Mouse (Mus musculus) forebrain, embryonic 16.5 days (tissue): Measurements from ENCODE around the gene Iqcc. TPM values are rescaled to one million over a fixed set of nuclear protein-coding genes. Genes with fewer than 3 reads are reported as not detected.

Experiments used
- ATAC-seq: fragments of 200-750 bp; cut with Nextera tagmentation; 2 replicates; pipeline ENCODE4 v1.8.0; 2017; ENCODE audit warnings: mild to moderate bottlenecking, moderate library complexity
- H3K27ac ChIP-seq: fragments of 300-500 bp; sonication (generic); 2 replicates; pipeline ENCODE4 v1.5.1; 2014; ENCODE audit warnings: low read length, control low read depth
- H3K27me3 ChIP-seq: fragments of 300-500 bp; sonication (generic); replicated peaks from 2 replicates; pipeline ENCODE4 v1.6.1; 2014; ENCODE audit warnings: low read length; ENCODE audit not compliant: control insufficient read depth, insufficient read depth
- H3K36me3 ChIP-seq: fragments of 300-500 bp; sonication (generic); 2 replicates; pipeline ENCODE4 v1.6.1; 2014; ENCODE audit not compliant: control insufficient read depth, insufficient read depth
- H3K4me1 ChIP-seq: fragments of 300-500 bp; sonication (generic); replicated peaks from 2 replicates; pipeline ENCODE4 v1.6.1; 2014; ENCODE audit warnings: low read length; ENCODE audit not compliant: control insufficient read depth, insufficient read depth
- H3K4me2 ChIP-seq: fragments of 300-500 bp; sonication (generic); 2 replicates; pipeline ENCODE4 v1.6.1; 2014; ENCODE audit warnings: mild to moderate bottlenecking, low read length, control low read depth
- H3K4me3 ChIP-seq: fragments of 300-500 bp; sonication (generic); replicated peaks from 2 replicates; pipeline ENCODE4 v1.5.1; 2014; ENCODE audit warnings: mild to moderate bottlenecking, low read length, control low read depth
- H3K9ac ChIP-seq: fragments of 300-500 bp; sonication (generic); replicated peaks from 2 replicates; pipeline ENCODE4 v1.6.1; 2014; ENCODE audit warnings: low read depth, low read length, control low read depth
- H3K9me3 ChIP-seq: fragments of 300-500 bp; sonication (generic); 2 replicates; pipeline ENCODE4 v1.6.1; 2016; ENCODE audit warnings: low read length; ENCODE audit not compliant: control insufficient read depth
- WGBS: fragments of 180-500 bp; shearing (Covaris S2); extraction: QIAGEN DNeasy Blood & Tissue Kit; methylation state at CpG from one replicate; pipeline ENCODE4 v1.1.7; 2014; 5-methylcytosine and 5-hydroxymethylcytosine counted together
- polyA plus RNA-seq: library from polyadenylated mRNA; unstranded; fragments of >200 nt; fragmentation: Nextera tagmentation; extraction: Ambion mirVana; gene quantifications from 2 replicates; pipeline ENCODE4 v1.2.1, GENCODE M21; 2015

The Iqcc gene
- polyA plus RNA-seq, 1 experiment from 2014 or later = 37.0 TPM

DNA sequence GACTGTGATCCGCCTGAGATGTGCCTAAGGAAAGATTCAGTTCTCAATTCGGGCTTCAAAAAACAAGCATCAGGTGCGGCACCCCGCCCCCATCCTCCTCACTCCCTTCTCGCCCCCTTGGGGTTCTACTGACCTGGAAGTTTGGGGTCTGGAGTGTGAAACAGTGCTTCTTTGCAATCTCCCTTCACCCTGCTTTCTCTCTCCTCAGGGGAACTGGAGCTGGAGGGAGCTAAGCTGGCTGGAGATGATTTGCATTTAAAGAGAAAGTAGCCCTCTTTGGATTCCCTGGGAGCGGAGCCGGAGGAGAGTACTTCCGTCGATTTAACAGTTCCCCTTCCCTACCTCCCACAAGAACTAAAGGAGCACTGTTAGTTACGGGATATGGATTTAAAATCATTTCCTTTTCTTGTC is 4.8 kb upstream of the Iqcc start, which contains the start of gene Ccdc28b:
Gene Ccdc28b (minus strand): TSS at position 267 of the 411 bp plus-strand sequence.
- Histone ChIP-seq H3K4me1 (peaks cover 39% of the 10 kb centered on the region), H3K4me2 (peak within 1 kb of the TSS; percentile 79)
- WGBS = 0% methylated on average over 10 of the region's 10 CpGs

DNA sequence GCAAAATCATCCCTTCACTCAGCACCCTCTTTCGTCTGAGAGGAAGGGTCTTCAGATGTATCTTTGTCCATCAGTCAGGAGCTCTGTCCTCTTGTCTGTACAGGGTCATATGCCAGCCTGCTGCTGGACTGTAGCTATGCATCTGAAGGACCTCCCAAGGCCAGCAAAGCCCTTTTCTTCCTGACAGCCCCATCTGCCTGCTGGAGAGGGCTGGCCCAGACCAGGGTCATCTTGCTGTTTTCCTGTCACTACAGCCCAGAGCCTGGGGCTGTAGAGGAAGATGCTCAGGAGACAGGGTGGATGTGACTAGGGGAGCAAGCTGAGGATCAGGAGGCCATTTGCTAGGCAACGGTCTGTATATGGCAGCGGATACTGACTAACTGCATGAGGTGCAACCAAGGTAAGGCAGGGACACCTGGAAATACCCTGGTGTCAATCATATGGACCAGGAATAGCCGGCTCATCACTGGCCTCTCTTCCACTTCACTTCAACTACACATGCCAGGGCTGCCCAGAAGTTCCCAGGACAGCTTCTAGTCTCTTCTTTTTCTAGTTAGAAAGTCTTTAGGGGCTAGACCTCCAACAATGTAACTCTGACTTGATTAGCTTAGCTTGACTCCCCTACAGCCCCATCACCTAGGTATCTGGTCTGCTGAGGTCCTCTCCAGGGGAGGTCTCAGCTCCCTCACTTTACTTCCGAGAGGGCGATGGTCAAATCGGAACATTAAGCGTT is 4.1 kb upstream of the Iqcc start:
- H3K9ac ChIP-seq = peak overlapping the region; percentile 72
- H3K27ac ChIP-seq = peak overlapping the region; percentile 95
- 20% methylated on average over 8 of the region's 8 CpGs for WGBS
- no peaks in the 10 kb centered on the region for H3K27me3 ChIP-seq
- ATAC-seq = no peak
- H3K36me3 ChIP-seq = peaks cover 11% of the 10 kb centered on the region; the same call in 1 of the 2 replicates
- H3K4me2 ChIP-seq = peak overlapping the region; percentile 79
- H3K9me3 ChIP-seq = no peaks in the 10 kb centered on the region
- peak overlapping the region; percentile 62 for H3K4me3 ChIP-seq
- peaks cover 45% of the 10 kb centered on the region for H3K4me1 ChIP-seq

More for the DNA sequence above, 4.8 kb upstream of the Iqcc start, which contains the start of gene Ccdc28b:
- peak; percentile 62 for ATAC-seq
- H3K4me3 ChIP-seq = peak within 1 kb of the TSS; percentile 62
- H3K27ac ChIP-seq = peak within 1 kb of the TSS; percentile 95
- H3K9ac ChIP-seq = peak within 1 kb of the TSS; percentile 72
- peaks cover 18% of the 10 kb centered on the region for H3K36me3 ChIP-seq
- no peaks in the 10 kb centered on the region for H3K9me3 ChIP-seq
- no peaks in the 10 kb centered on the region for H3K27me3 ChIP-seq

DNA sequence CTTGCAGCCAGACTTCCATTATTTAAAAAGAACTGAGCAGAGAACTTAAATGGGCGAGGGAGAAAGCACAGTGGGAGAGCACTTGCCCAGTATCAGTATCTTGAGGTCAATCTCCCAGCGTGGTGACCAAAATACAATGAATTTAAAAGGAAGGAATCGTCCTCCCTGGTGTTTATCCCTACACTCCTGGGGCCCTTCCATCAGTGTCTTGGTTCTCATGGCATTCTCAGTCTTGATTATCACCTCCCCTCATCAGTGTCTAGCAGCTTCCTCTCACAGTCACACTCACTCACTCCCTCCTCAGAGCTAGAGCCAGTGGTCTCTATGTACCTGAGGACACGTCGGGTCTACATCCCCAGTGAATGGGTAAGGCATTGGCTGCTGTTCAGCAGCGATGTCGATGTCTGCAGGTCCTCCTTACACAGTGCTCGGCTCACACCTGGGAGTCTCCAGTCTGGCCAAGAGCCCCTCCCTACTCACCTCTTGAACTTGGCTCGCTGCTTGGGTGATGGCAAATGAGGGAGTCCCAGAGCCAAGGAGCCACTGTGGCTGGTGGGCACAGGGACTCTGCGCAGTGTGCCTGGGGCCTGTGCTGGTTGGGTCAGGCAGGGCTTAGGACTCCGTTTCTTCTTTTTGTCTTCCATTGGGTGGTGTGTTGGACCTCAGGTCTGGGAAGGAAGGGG is 3.4 kb upstream of the Iqcc start:
- WGBS = 79% methylated on average over 11 of the region's 11 CpGs
- peak overlapping the region; percentile 62; the same call in 1 of the 2 replicates for H3K4me3 ChIP-seq
- peak overlapping the region; percentile 72 for H3K9ac ChIP-seq
- H3K27ac ChIP-seq = no peak overlapping the region
- no peaks in the 10 kb centered on the region for H3K9me3 ChIP-seq
- peaks cover 51% of the 10 kb centered on the region for H3K4me1 ChIP-seq
- ATAC-seq = no peak
- peak overlapping the region; percentile 79 for H3K4me2 ChIP-seq
- peaks cover 4% of the 10 kb centered on the region; the same call in 1 of the 2 replicates for H3K36me3 ChIP-seq
- no peaks in the 10 kb centered on the region for H3K27me3 ChIP-seq

DNA sequence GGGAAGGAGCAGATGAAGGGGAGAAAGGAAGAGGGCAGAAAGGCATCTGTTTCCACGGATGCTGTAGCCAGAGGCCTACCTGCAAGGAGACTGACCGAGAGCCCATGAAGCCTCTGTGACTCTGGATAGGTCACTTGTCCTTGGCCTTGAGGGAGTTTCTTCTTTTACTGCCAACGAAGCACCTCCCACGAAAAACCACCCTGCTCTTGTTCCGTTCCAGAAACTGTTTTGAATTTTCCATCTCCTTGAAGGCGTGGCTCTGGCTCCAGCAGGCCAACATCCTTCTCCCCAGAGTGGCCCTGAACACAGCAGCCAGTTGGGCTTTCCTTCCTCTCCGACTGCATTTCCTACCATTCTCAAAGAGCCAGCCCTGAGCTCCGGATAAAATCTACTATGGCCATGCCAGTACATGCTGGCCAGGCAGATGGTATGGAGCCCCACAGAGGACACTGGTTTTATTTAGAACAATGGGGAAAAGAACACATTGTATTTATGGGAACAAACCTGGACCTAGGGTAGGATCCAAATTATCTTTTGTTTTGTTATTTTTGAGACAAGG is 2.5 kb upstream of the Iqcc start:
- no peak for ATAC-seq
- Histone ChIP-seq H3K4me2 (no peak overlapping the region), H3K27me3 (no peaks in the 10 kb centered on the region), H3K36me3 (0 out of 2 replicates have a peak, but pooled peaks cover 2% of the 10 kb centered on the region), H3K4me1 (peaks cover 51% of the 10 kb centered on the region), H3K27ac (no peak overlapping the region), H3K9ac (no peak overlapping the region), H3K4me3 (no peak overlapping the region), H3K9me3 (no peaks in the 10 kb centered on the region)
- WGBS = 86% methylated on average over 8 of the region's 8 CpGs

DNA sequence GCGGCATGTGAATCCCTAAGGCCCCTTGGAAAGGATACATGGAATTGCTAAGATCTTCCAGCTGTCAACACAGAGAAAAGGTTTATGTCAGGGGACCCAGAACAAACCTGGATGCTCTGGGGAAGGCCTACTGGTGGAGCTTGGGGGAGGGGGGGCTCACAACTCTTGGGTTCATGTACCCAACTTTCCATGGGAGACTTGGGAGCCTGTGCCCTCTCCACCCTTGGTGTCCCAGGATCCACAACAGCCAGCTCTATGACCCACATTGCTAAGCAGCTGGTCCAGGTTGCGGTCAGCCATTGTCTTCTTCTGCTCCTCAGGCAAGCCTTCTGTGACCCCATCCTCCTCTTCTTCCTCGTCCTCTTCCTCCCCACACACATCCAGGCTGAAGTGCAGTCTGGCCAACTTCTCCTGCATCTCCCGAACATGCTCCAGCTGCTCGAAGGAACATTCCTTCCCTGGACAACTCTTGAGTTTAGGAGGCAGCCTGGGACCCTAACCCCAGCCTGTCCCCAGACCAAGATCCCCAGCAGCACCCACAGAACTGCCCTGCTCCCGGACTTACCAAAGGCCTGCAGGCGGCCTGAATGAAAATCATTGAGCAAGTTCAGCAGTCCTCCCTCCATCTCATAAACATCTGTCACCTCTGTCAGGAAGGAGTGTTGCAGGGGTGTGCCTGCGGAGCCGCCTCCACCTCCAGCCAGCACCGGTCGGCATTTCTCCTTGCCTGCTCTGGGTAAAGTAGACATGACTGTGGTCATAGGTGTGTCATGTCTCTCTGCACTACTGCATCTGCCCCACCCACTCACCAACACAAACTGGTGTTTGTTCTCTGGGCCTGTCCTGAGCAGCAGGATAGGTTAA is 1.8 kb upstream of the Iqcc start:
- H3K27me3 ChIP-seq = no peaks in the 10 kb centered on the region
- H3K9me3 ChIP-seq = no peaks in the 10 kb centered on the region
- no peak overlapping the region for H3K27ac ChIP-seq
- 90% methylated on average over 11 of the region's 11 CpGs for WGBS
- H3K36me3 ChIP-seq = no peaks in the 10 kb centered on the region
- ATAC-seq = no peak
- H3K4me3 ChIP-seq = no peak overlapping the region
- H3K4me1 ChIP-seq = peaks cover 48% of the 10 kb centered on the region
- H3K9ac ChIP-seq = no peak overlapping the region
- no peak overlapping the region for H3K4me2 ChIP-seq

DNA sequence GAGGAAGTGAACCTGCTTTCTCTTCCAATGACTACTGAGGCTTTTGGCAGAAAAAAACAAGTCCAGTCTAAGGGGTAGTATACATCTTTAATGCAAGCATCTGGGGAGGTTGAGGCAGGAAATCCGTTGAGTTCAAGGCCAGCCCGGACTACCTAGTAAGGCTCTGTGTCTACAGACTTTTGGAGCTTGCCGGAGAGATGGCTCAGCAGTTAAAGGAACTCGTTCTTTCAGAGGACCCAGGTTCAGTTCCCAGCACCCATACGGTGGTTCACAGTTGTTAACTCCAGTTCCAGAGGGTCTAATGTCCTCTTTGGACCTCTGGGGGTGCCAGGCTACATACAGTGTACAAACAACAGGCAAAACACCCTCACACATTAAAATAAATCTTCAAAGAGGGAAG is 868 bp downstream of the Iqcc start:
- 90% methylated on average over 5 of the region's 5 CpGs for WGBS
- peak overlapping the region; percentile 92 for H3K9ac ChIP-seq
- H3K9me3 ChIP-seq = no peaks in the 10 kb centered on the region
- no peak for ATAC-seq
- H3K27ac ChIP-seq = peak overlapping the region; percentile 92; the same call in 1 of the 2 replicates
- peak overlapping the region; percentile 78 for H3K4me2 ChIP-seq
- no peaks in the 10 kb centered on the region for H3K27me3 ChIP-seq
- H3K4me3 ChIP-seq = peak overlapping the region; percentile 74
- H3K36me3 ChIP-seq = no peaks in the 10 kb centered on the region
- peaks cover 37% of the 10 kb centered on the region for H3K4me1 ChIP-seq

DNA sequence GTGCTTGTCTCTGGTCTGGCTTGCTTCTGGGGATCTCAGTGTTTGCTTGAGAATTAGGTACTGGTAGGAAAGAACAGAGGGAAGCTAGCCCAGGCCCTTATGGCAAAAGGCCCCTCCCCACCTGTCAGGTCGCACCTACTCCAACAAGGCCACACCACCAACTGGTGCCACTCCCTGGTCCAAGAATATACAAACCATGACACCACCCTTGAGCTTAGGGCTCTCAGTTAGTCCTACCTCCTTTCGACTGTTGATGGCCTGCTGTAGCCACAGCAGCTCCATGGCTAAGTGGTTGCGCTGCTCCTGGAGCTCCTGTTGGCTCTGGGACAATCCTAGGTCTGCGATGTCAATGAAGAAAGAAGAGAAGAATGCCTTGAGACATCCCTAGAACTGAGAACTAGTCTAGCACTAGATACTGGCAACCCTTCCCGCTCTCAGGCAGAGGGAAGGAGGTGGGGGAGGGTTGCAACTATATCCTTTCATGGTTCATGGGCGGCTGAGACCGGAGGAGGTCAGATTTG is 1.7 kb downstream of the Iqcc start:
- WGBS = 95% methylated on average over 7 of the region's 7 CpGs
- H3K9me3 ChIP-seq = no peaks in the 10 kb centered on the region
- ATAC-seq = no peak

DNA sequence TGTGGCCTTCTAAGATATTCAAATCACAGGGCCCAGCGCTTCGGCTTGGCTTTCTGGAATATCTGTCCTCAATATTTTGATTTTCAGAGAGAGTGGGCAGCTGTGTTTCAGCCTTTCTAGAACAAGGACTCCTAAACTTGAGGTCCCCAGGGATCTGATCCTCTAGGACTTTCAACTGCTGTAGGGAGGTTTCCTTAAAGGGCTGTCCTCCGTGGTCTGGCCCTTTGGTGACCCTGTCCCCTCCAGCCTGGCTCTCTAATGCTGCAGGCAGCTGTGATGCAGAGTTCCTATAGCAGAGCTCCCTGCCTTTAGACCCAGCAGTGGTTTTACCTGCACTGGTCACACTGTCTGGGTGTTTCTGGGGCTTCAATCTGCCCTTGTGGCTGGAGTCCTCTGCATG is 2.3 kb downstream of the Iqcc start:
- H3K4me2 ChIP-seq = no peak overlapping the region

More for the DNA sequence above, 1.7 kb downstream of the Iqcc start:
- Histone ChIP-seq H3K4me1 (peaks cover 28% of the 10 kb centered on the region), H3K27ac (no peak overlapping the region), H3K36me3 (no peaks in the 10 kb centered on the region), H3K27me3 (no peaks in the 10 kb centered on the region), H3K4me2 (no peak overlapping the region), H3K9ac (no peak overlapping the region), H3K4me3 (no peak overlapping the region)

More for the DNA sequence above, 2.3 kb downstream of the Iqcc start:
- Histone ChIP-seq H3K27me3 (no peaks in the 10 kb centered on the region), H3K9me3 (no peaks in the 10 kb centered on the region), H3K36me3 (no peaks in the 10 kb centered on the region), H3K4me3 (no peak overlapping the region), H3K9ac (no peak overlapping the region), H3K4me1 (peaks cover 23% of the 10 kb centered on the region), H3K27ac (no peak overlapping the region)
- no peak for ATAC-seq
- 96% methylated on average over 3 of the region's 3 CpGs for WGBS
